In genomic region chr3:37649281-37649680, GRCm38 (mm10) we compare ENCODE assay signal across 22 mouse cellular contexts.
"Had no signal": no experiment of that assay in that cellular context is flagged by ENCODE, and none has a peak within 500 bp of the region (broad histone marks: within the 10 kb centered on the region; RNA-seq: fewer than 3 reads in every experiment).

No protein-coding gene starts in this region.

- H3K9ac ChIP-seq: limb, embryonic 12.5 days; limb, embryonic 15.5 days; liver, embryonic 14.5 days; liver, postnatal 0 days; neural tube, embryonic 13.5 days; stomach, embryonic 15.5 days had no signal

- H3K4me2 ChIP-seq: limb, embryonic 12.5 days; limb, embryonic 15.5 days; liver, embryonic 11.5 days; midbrain, embryonic 11.5 days; neural tube, embryonic 13.5 days; stomach, embryonic 15.5 days had no signal

- H3K4me3 ChIP-seq: limb, embryonic 12.5 days; limb, embryonic 15.5 days; neural tube, embryonic 13.5 days; stomach, embryonic 15.5 days had no signal

- H3K27ac ChIP-seq: hindbrain, postnatal 0 days; limb, embryonic 12.5 days; limb, embryonic 15.5 days; liver, embryonic 14.5 days; neural tube, embryonic 13.5 days; stomach, embryonic 15.5 days had no signal

- H3K27me3 ChIP-seq: limb, embryonic 15.5 days; stomach, embryonic 15.5 days had no signal

- H3K9me3 ChIP-seq: limb, embryonic 12.5 days; limb, embryonic 15.5 days; neural tube, embryonic 13.5 days; stomach, embryonic 15.5 days had no signal

- ATAC-seq: hindbrain, postnatal 0 days; inflammation-experienced regulatory T-cells, adult 6 months; intestine, embryonic 16.5 days; liver, postnatal 0 days had no signal

- DNase-seq: kidney, adult 18-20 months; kidney, adult 9 months; kidney, postnatal 25 days; left cerebral cortex, postnatal 4 days; liver, postnatal 0 days; midbrain, embryonic 14.5 days; retina, postnatal 1 day; right cerebral cortex, postnatal 25 days; spleen, adult 18-20 months; thymus, adult 2 months; thymus, postnatal 14 days; thymus, postnatal 4 days had no signal
